Mouse (Mus musculus): ENCODE data around the gene Unc13c. TPM values are rescaled to one million over a fixed set of nuclear protein-coding genes. Genes with fewer than 3 reads are reported as not detected.

Gene Unc13c
- polyA plus RNA-seq, 1 experiment from 2014 or later, result 0.68 TPM

DNA sequence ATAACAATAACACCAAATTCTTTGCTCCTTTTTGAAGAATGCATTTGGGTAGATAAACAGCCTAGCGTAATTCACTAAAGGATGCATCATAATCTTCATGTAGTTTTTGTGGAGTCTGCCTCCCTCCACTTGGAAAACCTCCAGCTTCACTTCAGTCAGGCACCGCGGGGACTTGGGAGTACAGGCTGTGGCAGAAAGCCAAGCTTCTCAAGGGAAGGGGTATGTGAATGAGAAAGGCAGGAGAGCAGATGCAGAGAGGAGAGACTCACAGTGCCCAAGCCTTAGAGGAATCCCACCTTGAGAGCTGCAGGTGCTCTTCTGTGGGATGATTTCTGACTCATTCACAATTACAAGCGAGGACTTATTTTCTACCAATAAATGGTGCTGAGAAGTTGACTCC is 33.9 kb downstream of the Unc13c start:
- no peak for TF ChIP-seq CTCF (IDR thresholded peaks at IDR 0.05; ENCODE audit: low read depth)

DNA sequence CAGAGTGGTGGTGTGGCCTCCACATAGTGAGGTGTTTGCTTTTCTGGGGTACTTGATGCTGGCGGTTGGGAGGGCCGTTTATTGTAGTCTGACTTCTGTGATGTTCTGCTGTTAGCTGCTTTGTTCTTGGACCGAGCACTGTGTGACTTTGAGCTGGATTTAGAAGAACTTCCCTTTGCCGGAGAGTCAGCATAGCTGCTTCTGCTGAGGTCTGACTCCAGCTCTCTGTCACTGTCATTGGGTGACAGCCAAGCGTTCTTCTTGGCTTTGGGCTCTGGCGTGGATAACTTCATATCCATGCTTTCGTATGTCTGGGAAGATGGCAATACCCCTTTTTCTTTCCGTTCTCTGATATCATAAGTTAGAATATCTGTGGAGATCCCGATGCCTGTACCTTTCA is 36.8 kb downstream of the Unc13c start:
- ATAC-seq (replicated peaks; ENCODE audit: low FRiP score, low read depth) (no peak), DNase-seq (ENCODE audit: low spot score) (no peak)
- 93% methylated on average over 9 of the region's 9 CpGs for WGBS
- Histone ChIP-seq H3K4me3 (replicated peaks; ENCODE audit: low read depth, low read length) (no peak overlapping the region), H3K27ac (no peak overlapping the region), H3K4me1 (replicated peaks; ENCODE audit: insufficient read depth, low read length) (no peaks in the 10 kb centered on the region), H3K36me3 (ENCODE audit: insufficient read depth, low read length) (no peaks in the 10 kb centered on the region), H3K9ac (ENCODE audit: low read depth, low read length) (no peak overlapping the region), H3K4me2 (ENCODE audit: low read length) (no peak overlapping the region), H3K27me3 (ENCODE audit: insufficient read depth, low read length) (no peaks in the 10 kb centered on the region), H3K9me3 (replicated peaks; ENCODE audit: low read length) (no peaks in the 10 kb centered on the region)
- no peak for TF ChIP-seq CTCF (IDR thresholded peaks at IDR 0.05; ENCODE audit: low read depth)

More for the DNA sequence above, 33.9 kb downstream of the Unc13c start:
- Histone ChIP-seq H3K4me2 (ENCODE audit: low read length) (no peak overlapping the region), H3K9ac (ENCODE audit: low read depth, low read length) (no peak overlapping the region), H3K36me3 (ENCODE audit: insufficient read depth, low read length) (no peaks in the 10 kb centered on the region), H3K4me1 (replicated peaks; ENCODE audit: insufficient read depth, low read length) (no peaks in the 10 kb centered on the region), H3K27ac (no peak overlapping the region), H3K9me3 (replicated peaks; ENCODE audit: low read length) (no peaks in the 10 kb centered on the region), H3K27me3 (ENCODE audit: insufficient read depth, low read length) (no peaks in the 10 kb centered on the region), H3K4me3 (replicated peaks; ENCODE audit: low read depth, low read length) (no peak overlapping the region)
- WGBS, result 61% methylated on average over 4 of the region's 4 CpGs
- DNase-seq (ENCODE audit: low spot score) (peak; percentile 37), ATAC-seq (replicated peaks; ENCODE audit: low FRiP score, low read depth) (no peak)

DNA sequence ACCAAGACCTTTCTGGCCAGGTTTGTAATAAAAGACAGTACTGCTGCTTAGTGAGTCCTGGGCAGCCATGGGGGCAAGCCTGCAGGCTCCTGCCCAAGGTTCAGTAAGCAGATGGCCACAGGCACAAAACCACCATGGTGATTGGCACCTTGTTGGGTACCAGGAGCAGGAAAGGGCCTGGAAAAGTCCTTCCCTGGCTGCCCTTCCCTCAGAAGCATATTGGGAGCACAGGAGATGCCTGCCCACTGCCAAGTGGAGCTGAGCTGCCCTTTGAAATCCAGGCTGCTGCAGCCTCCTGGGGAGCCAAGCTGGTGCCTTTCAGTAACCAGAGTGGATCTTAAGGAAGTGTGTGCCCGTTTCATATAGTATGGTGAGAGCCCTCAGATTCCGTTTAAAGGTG is 41.5 kb downstream of the Unc13c start:
- Histone ChIP-seq H3K27ac (no peak overlapping the region), H3K9me3 (replicated peaks; ENCODE audit: low read length) (no peaks in the 10 kb centered on the region), H3K4me3 (replicated peaks; ENCODE audit: low read depth, low read length) (no peak overlapping the region), H3K4me1 (replicated peaks; ENCODE audit: insufficient read depth, low read length) (no peaks in the 10 kb centered on the region), H3K36me3 (ENCODE audit: insufficient read depth, low read length) (no peaks in the 10 kb centered on the region), H3K9ac (ENCODE audit: low read depth, low read length) (no peak overlapping the region), H3K4me2 (ENCODE audit: low read length) (no peak overlapping the region), H3K27me3 (ENCODE audit: insufficient read depth, low read length) (no peaks in the 10 kb centered on the region)
- ATAC-seq (replicated peaks; ENCODE audit: low FRiP score, low read depth) (no peak), DNase-seq (ENCODE audit: low spot score) (no peak)
- 89% methylated on average over 2 of the region's 2 CpGs for WGBS
- no peak for TF ChIP-seq CTCF (IDR thresholded peaks at IDR 0.05; ENCODE audit: low read depth)

- H3K4me1 ChIP-seq (replicated peaks; ENCODE audit: insufficient read depth, low read length), result no peaks in the 10 kb centered on the region
- H3K9ac ChIP-seq (ENCODE audit: low read depth, low read length), result no peak overlapping the region
- H3K27ac ChIP-seq, result no peak overlapping the region
- DNase-seq (ENCODE audit: low spot score) (no peak), ATAC-seq (replicated peaks; ENCODE audit: low FRiP score, low read depth) (no peak)
- no peak for TF ChIP-seq CTCF (IDR thresholded peaks at IDR 0.05; ENCODE audit: low read depth)
- H3K27me3 ChIP-seq (ENCODE audit: insufficient read depth, low read length), result no peaks in the 10 kb centered on the region
- H3K4me3 ChIP-seq (replicated peaks; ENCODE audit: low read depth, low read length), result no peak overlapping the region
- H3K36me3 ChIP-seq (ENCODE audit: insufficient read depth, low read length), result no peaks in the 10 kb centered on the region
- WGBS, result 78% methylated on average over 11 of the region's 11 CpGs
- H3K9me3 ChIP-seq (replicated peaks; ENCODE audit: low read length), result no peaks in the 10 kb centered on the region
- H3K4me2 ChIP-seq (ENCODE audit: low read length), result no peak overlapping the region
Measured at GRCm38 (mm10) chr9:73922449-73923115, 46.2 kb downstream of the Unc13c start.

GRCm38 (mm10) chr9:73905959-73906358 is 62.8 kb downstream of the Unc13c start:
- TF ChIP-seq CTCF (IDR thresholded peaks at IDR 0.05; ENCODE audit: low read depth), result no peak
- peak; percentile 3 for DNase-seq (ENCODE audit: low spot score)
- H3K9ac ChIP-seq (ENCODE audit: low read depth, low read length), result no peak overlapping the region
- no peaks in the 10 kb centered on the region for H3K36me3 ChIP-seq (ENCODE audit: insufficient read depth, low read length)
- no peaks in the 10 kb centered on the region for H3K9me3 ChIP-seq (replicated peaks; ENCODE audit: low read length)
- H3K27me3 ChIP-seq (ENCODE audit: insufficient read depth, low read length), result no peaks in the 10 kb centered on the region
- no peaks in the 10 kb centered on the region for H3K4me1 ChIP-seq (replicated peaks; ENCODE audit: insufficient read depth, low read length)
- 52% methylated on average over 4 of the region's 4 CpGs for WGBS
- no peak overlapping the region for H3K4me3 ChIP-seq (replicated peaks; ENCODE audit: low read depth, low read length)
- no peak for ATAC-seq (replicated peaks; ENCODE audit: low FRiP score, low read depth)
- H3K27ac ChIP-seq, result no peak overlapping the region
- H3K4me2 ChIP-seq (ENCODE audit: low read length), result no peak overlapping the region

DNA sequence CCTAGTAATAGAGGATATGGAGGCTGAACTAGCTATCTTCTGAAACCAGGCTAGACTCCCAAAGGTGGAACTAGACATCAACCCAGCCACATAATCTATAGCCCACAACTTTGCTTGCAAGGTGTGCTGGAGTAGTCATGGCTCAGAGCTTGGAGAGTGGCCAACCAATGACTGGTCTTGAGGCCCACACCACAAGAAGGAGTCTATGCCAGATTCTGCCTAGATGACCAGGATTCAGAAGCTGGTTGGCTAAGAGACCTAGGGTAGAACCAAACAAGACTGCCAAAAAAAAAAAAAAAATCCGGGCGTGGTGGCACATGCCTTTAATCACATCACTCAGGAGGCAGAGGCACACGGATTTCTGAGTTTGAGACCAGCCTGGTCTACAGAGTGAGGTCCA is 70.2 kb downstream of the Unc13c start:
- H3K4me3 ChIP-seq (replicated peaks; ENCODE audit: low read depth, low read length), result no peak overlapping the region
- WGBS, result 86% methylated on average over 3 of the region's 3 CpGs
- H3K9ac ChIP-seq (ENCODE audit: low read depth, low read length), result no peak overlapping the region
- no peaks in the 10 kb centered on the region for H3K36me3 ChIP-seq (ENCODE audit: insufficient read depth, low read length)
- H3K27me3 ChIP-seq (ENCODE audit: insufficient read depth, low read length), result no peaks in the 10 kb centered on the region
- no peaks in the 10 kb centered on the region for H3K4me1 ChIP-seq (replicated peaks; ENCODE audit: insufficient read depth, low read length)
- H3K4me2 ChIP-seq (ENCODE audit: low read length), result no peak overlapping the region
- DNase-seq (ENCODE audit: low spot score) (no peak), ATAC-seq (replicated peaks; ENCODE audit: low FRiP score, low read depth) (no peak)
- H3K9me3 ChIP-seq (replicated peaks; ENCODE audit: low read length), result no peaks in the 10 kb centered on the region
- no peak for TF ChIP-seq CTCF (IDR thresholded peaks at IDR 0.05; ENCODE audit: low read depth)
- no peak overlapping the region for H3K27ac ChIP-seq

- no peak overlapping the region for H3K4me2 ChIP-seq (ENCODE audit: low read length)
- WGBS, result 61% methylated on average over 3 of the region's 3 CpGs
- H3K9ac ChIP-seq (ENCODE audit: low read depth, low read length), result no peak overlapping the region
- no peak overlapping the region for H3K27ac ChIP-seq
- DNase-seq (ENCODE audit: low spot score), result no peak
- H3K4me3 ChIP-seq (replicated peaks; ENCODE audit: low read depth, low read length), result no peak overlapping the region
- H3K36me3 ChIP-seq (ENCODE audit: insufficient read depth, low read length), result no peaks in the 10 kb centered on the region
- TF ChIP-seq CTCF (IDR thresholded peaks at IDR 0.05; ENCODE audit: low read depth), result no peak
- H3K27me3 ChIP-seq (ENCODE audit: insufficient read depth, low read length), result no peaks in the 10 kb centered on the region
- no peaks in the 10 kb centered on the region for H3K4me1 ChIP-seq (replicated peaks; ENCODE audit: insufficient read depth, low read length)
- no peaks in the 10 kb centered on the region for H3K9me3 ChIP-seq (replicated peaks; ENCODE audit: low read length)
- ATAC-seq (replicated peaks; ENCODE audit: low FRiP score, low read depth), result no peak
Measured at GRCm38 (mm10) chr9:73896210-73896609, 72.6 kb downstream of the Unc13c start.

All from kidney, postnatal 0 days (tissue).